Mouse (Mus musculus): ENCODE data around the gene 2010111I01Rik. TPM values are rescaled to one million over a fixed set of nuclear protein-coding genes. Genes with fewer than 3 reads are reported as not detected.
A peak's percentile ranks its signal among the peaks of the same experiment; 100 is the strongest.

2010111I01Rik gene
- total and polyA plus RNA-seq, 3 experiments = 13.3 to 19.8 (median 14.4) TPM

- H3K4me1 ChIP-seq (ENCODE audit: control insufficient read depth in 1 of 2, insufficient read depth in 2 of 2) = peaks cover 9 to 44% of the 10 kb centered on the region in 2 experiments
- H3K36me3 ChIP-seq (replicated peaks in 1 of 2; ENCODE audit: control insufficient read depth in 1 of 2, insufficient read depth in 1 of 2, low read length in 1 of 2) = peaks cover 2 to 8% of the 10 kb centered on the region in 2 experiments
Measured at GRCm38 (mm10) chr13:63342781-63343180, 378.1 kb downstream of the 2010111I01Rik start.

GRCm38 (mm10) chr13:63344481-63344880 lies 379.8 kb downstream of the 2010111I01Rik start:
- H3K79me2 ChIP-seq (replicated peaks; ENCODE audit: control insufficient read depth, extremely low read depth, insufficient read depth, poor library complexity, severe bottlenecking) = no peaks in the 10 kb centered on the region
- in situ Hi-C loops (cut with MboI; ENCODE audit: low pct_ligation_motif_present, low pct_unique_long_range_greater_than_20kb, low sequenced_read_pairs) = loop anchor here (25.0 kb wide), 1 partner anchor 693 kb away; no protein-coding TSS in a partner anchor
- TF ChIP-seq CHD2 (IDR thresholded peaks at IDR 0.05; ENCODE audit: low read length) (no peak), EP300 (IDR thresholded peaks at IDR 0.05; ENCODE audit: low read length) (peak; percentile 46; the same call in 1 of the 2 replicates)

More at GRCm38 (mm10) chr13:63342781-63343180, 378.1 kb downstream of the 2010111I01Rik start:
- Histone ChIP-seq H3K4me2 (ENCODE audit: insufficient read depth, low read depth, poor library complexity, severe bottlenecking) (no peak overlapping the region), H3K4me3 (replicated peaks in 1 of 3; ENCODE audit: low read depth in 2 of 3, low read length in 2 of 3, poor library complexity in 1 of 3) (no peak overlapping the region), H3K27ac (ENCODE audit: insufficient read depth, low read depth) (no peak overlapping the region), H3K27me3 (replicated peaks) (no peaks in the 10 kb centered on the region), H3K9me3 (replicated peaks; ENCODE audit: low read length) (no peaks in the 10 kb centered on the region), H3K79me2 (replicated peaks; ENCODE audit: control insufficient read depth, extremely low read depth, insufficient read depth, poor library complexity, severe bottlenecking) (no peaks in the 10 kb centered on the region), H3K9ac (ENCODE audit: insufficient read depth, low read depth) (no peak overlapping the region)
- dilution Hi-C loops (cut with MboI; ENCODE audit: extremely low pct_ligation_motif_present, extremely low pct_unique_long_range_greater_than_20kb, low sequenced_read_pairs) (no loop called here), in situ Hi-C loops (cut with MboI; ENCODE audit: low pct_ligation_motif_present, low pct_unique_long_range_greater_than_20kb, low sequenced_read_pairs) (loop anchor here (25.0 kb wide), 1 partner anchor 695 kb away; no protein-coding TSS in a partner anchor)
- no peak for TF ChIP-seq MYC (IDR thresholded peaks at IDR 0.05; ENCODE audit: low read depth, low read length)
- no peak for TF ChIP-seq NELFE (IDR thresholded peaks at IDR 0.05; ENCODE audit: low read depth, low read length)
- TF ChIP-seq TCF12 (IDR thresholded peaks at IDR 0.05; ENCODE audit: low read depth, low read length) = no peak
- TF ChIP-seq CTCF (conservative IDR thresholded peaks at IDR 0.05 in 1 of 2, IDR thresholded peaks at IDR 0.05 in 1 of 2; ENCODE audit: low read depth in 2 of 2, low read length in 2 of 2) = no peak
- TF ChIP-seq CHD2 (IDR thresholded peaks at IDR 0.05; ENCODE audit: low read length) = no peak
- no peak for TF ChIP-seq HCFC1 (IDR thresholded peaks at IDR 0.05; ENCODE audit: low read depth, low read length)
- TF ChIP-seq GABPA (IDR thresholded peaks at IDR 0.05; ENCODE audit: insufficient replicate concordance, low read depth, low read length) = no peak
- DNase-seq (ENCODE audit: extremely low read depth) = no peak

GRCm38 (mm10) chr13:63345476-63346225 lies 381.0 kb downstream of the 2010111I01Rik start:
- dilution Hi-C loops (cut with MboI; ENCODE audit: extremely low pct_ligation_motif_present, extremely low pct_unique_long_range_greater_than_20kb, low sequenced_read_pairs) = no loop called here
- Histone ChIP-seq H3K79me2 (replicated peaks; ENCODE audit: control insufficient read depth, extremely low read depth, insufficient read depth, poor library complexity, severe bottlenecking) (no peaks in the 10 kb centered on the region), H3K9ac (ENCODE audit: insufficient read depth, low read depth) (no peak overlapping the region), H3K27me3 (replicated peaks) (no peaks in the 10 kb centered on the region), H3K27ac (ENCODE audit: insufficient read depth, low read depth) (no peak overlapping the region), H3K9me3 (replicated peaks; ENCODE audit: low read length) (no peaks in the 10 kb centered on the region), H3K4me2 (ENCODE audit: insufficient read depth, low read depth, poor library complexity, severe bottlenecking) (no peak overlapping the region), H3K4me1 (ENCODE audit: control insufficient read depth in 1 of 2, insufficient read depth in 2 of 2) (peaks cover 5 to 47% of the 10 kb centered on the region in 2 experiments; a peak in 3 of 4 replicates), H3K4me3 (replicated peaks in 1 of 3; ENCODE audit: low read depth in 2 of 3, low read length in 2 of 3, poor library complexity in 1 of 3) (no peak overlapping the region), H3K36me3 (replicated peaks in 1 of 2; ENCODE audit: control insufficient read depth in 1 of 2, insufficient read depth in 1 of 2, low read length in 1 of 2) (peaks cover 2% of the 10 kb centered on the region in 2 experiments)
- no peak for DNase-seq (ENCODE audit: extremely low read depth)
- in situ Hi-C loops (cut with MboI; ENCODE audit: low pct_ligation_motif_present, low pct_unique_long_range_greater_than_20kb, low sequenced_read_pairs) = loop anchor here (25.0 kb wide), 1 partner anchor 692 kb away; no protein-coding TSS in a partner anchor
- no peak for TF ChIP-seq NELFE (IDR thresholded peaks at IDR 0.05; ENCODE audit: low read depth, low read length)
- TF ChIP-seq JUN (IDR thresholded peaks at IDR 0.05; ENCODE audit: insufficient read depth, low read depth, low read length) = no peak
- TF ChIP-seq EP300 (IDR thresholded peaks at IDR 0.05; ENCODE audit: low read length) = no peak
- no peak for TF ChIP-seq MAFK (IDR thresholded peaks at IDR 0.05; ENCODE audit: insufficient replicate concordance, low read length)
- no peak for TF ChIP-seq CTCF (conservative IDR thresholded peaks at IDR 0.05 in 1 of 2, IDR thresholded peaks at IDR 0.05 in 1 of 2; ENCODE audit: low read depth in 2 of 2, low read length in 2 of 2)
- no peak for TF ChIP-seq ZNF384 (IDR thresholded peaks at IDR 0.05; ENCODE audit: low read depth, low read length)
- no peak for TF ChIP-seq MEF2A (IDR thresholded peaks at IDR 0.05; ENCODE audit: borderline replicate concordance, low read depth, low read length)
- TF ChIP-seq CHD2 (IDR thresholded peaks at IDR 0.05; ENCODE audit: low read length) = no peak
- TF ChIP-seq SIN3A (IDR thresholded peaks at IDR 0.05; ENCODE audit: low read length) = no peak
- TF ChIP-seq MAZ (IDR thresholded peaks at IDR 0.05; ENCODE audit: low read depth, low read length) = no peak
- no peak for TF ChIP-seq HCFC1 (IDR thresholded peaks at IDR 0.05; ENCODE audit: low read depth, low read length)
- no peak for TF ChIP-seq E2F4 (IDR thresholded peaks at IDR 0.05; ENCODE audit: insufficient replicate concordance, low read depth, low read length)
- TF ChIP-seq IRF4 (IDR thresholded peaks at IDR 0.05; ENCODE audit: low read depth, low read length) = no peak
- no peak for TF ChIP-seq POLR2A (IDR thresholded peaks at IDR 0.05; ENCODE audit: low read depth, low read length)

More at GRCm38 (mm10) chr13:63344481-63344880, 379.8 kb downstream of the 2010111I01Rik start:
- peak; percentile 65 for DNase-seq (ENCODE audit: extremely low read depth)
- no peaks in the 10 kb centered on the region for H3K27me3 ChIP-seq (replicated peaks)
- peaks cover 5 to 47% of the 10 kb centered on the region in 2 experiments; a peak in 3 of 4 replicates for H3K4me1 ChIP-seq (ENCODE audit: control insufficient read depth in 1 of 2, insufficient read depth in 2 of 2)
- no peak overlapping the region for H3K4me2 ChIP-seq (ENCODE audit: insufficient read depth, low read depth, poor library complexity, severe bottlenecking)
- dilution Hi-C loops (cut with MboI; ENCODE audit: extremely low pct_ligation_motif_present, extremely low pct_unique_long_range_greater_than_20kb, low sequenced_read_pairs) = no loop called here
- H3K9ac ChIP-seq (ENCODE audit: insufficient read depth, low read depth) = no peak overlapping the region
- H3K36me3 ChIP-seq (replicated peaks in 1 of 2; ENCODE audit: control insufficient read depth in 1 of 2, insufficient read depth in 1 of 2, low read length in 1 of 2) = peaks cover 2% of the 10 kb centered on the region in 2 experiments
- no peak overlapping the region for H3K4me3 ChIP-seq (replicated peaks in 1 of 3; ENCODE audit: low read depth in 2 of 3, low read length in 2 of 3, poor library complexity in 1 of 3)
- no peaks in the 10 kb centered on the region for H3K9me3 ChIP-seq (replicated peaks; ENCODE audit: low read length)
- no peak overlapping the region for H3K27ac ChIP-seq (ENCODE audit: insufficient read depth, low read depth)

Data from CH12.LX (cell line).